Mouse (Mus musculus): ENCODE data around the gene Pkdrej.

Gene Pkdrej

GRCm38 (mm10) chr15:85809091-85809490 lies 12.4 kb downstream of the Pkdrej start:
- DNase-seq: no peak

- no peak for DNase-seq
These were observed 13.1 kb downstream of the Pkdrej start for GRCm38 (mm10) chr15:85808434-85808833.

- DNase-seq: no peak
These were observed 13.5 kb downstream of the Pkdrej start for GRCm38 (mm10) chr15:85808031-85808430.

- DNase-seq: no peak
These were observed 14.1 kb downstream of the Pkdrej start for GRCm38 (mm10) chr15:85807404-85807803.

GRCm38 (mm10) chr15:85806886-85807285 lies 14.6 kb downstream of the Pkdrej start:
- DNase-seq: no peak

- no peak for DNase-seq
These were observed 18.6 kb downstream of the Pkdrej start for GRCm38 (mm10) chr15:85802931-85803330.

GRCm38 (mm10) chr15:85798676-85799075 lies 22.9 kb downstream of the Pkdrej start:
- no peak for DNase-seq

- no peak for DNase-seq
These were observed 26.0 kb downstream of the Pkdrej start for GRCm38 (mm10) chr15:85795516-85795915.

- DNase-seq: peak; percentile 43 to 70
These were observed 28.7 kb downstream of the Pkdrej start for GRCm38 (mm10) chr15:85792819-85793218.

- peak; percentile 13 to 49 for DNase-seq
These were observed 30.1 kb downstream of the Pkdrej start for GRCm38 (mm10) chr15:85791449-85791848.

- peak in 1 of 2 experiments; percentile 27 for DNase-seq
These were observed 32.9 kb downstream of the Pkdrej start for GRCm38 (mm10) chr15:85788633-85789032.

GRCm38 (mm10) chr15:85788051-85788450 lies 33.5 kb downstream of the Pkdrej start:
- peak in 1 of 2 experiments; percentile 9 for DNase-seq

GRCm38 (mm10) chr15:85787482-85787881 lies 34.1 kb downstream of the Pkdrej start:
- peak in 1 of 2 experiments; percentile 10 for DNase-seq

GRCm38 (mm10) chr15:85786711-85787110 lies 34.8 kb downstream of the Pkdrej start:
- peak in 1 of 2 experiments; percentile 12 for DNase-seq

GRCm38 (mm10) chr15:85784341-85784740 lies 37.2 kb downstream of the Pkdrej start:
- no peak for DNase-seq

- peak in 1 of 2 experiments; percentile 13 for DNase-seq
These were observed 38.4 kb downstream of the Pkdrej start for GRCm38 (mm10) chr15:85783146-85783545.

- peak in 1 of 2 experiments; percentile 11 for DNase-seq
These were observed 42.6 kb downstream of the Pkdrej start for GRCm38 (mm10) chr15:85778891-85779290.

- peak in 1 of 2 experiments; percentile 18 for DNase-seq
These were observed 44.8 kb downstream of the Pkdrej start for GRCm38 (mm10) chr15:85776771-85777170.

- peak in 1 of 2 experiments; percentile 3 for DNase-seq
These were observed 45.3 kb downstream of the Pkdrej start for GRCm38 (mm10) chr15:85776241-85776640.

GRCm38 (mm10) chr15:85775001-85775400 lies 46.5 kb downstream of the Pkdrej start:
- DNase-seq: no peak

- DNase-seq: peak in 1 of 2 experiments; percentile 10
These were observed 47.1 kb downstream of the Pkdrej start for GRCm38 (mm10) chr15:85774419-85774818.

- no peak for DNase-seq
These were observed 49.3 kb downstream of the Pkdrej start for GRCm38 (mm10) chr15:85772146-85772740.

GRCm38 (mm10) chr15:85771306-85772121 lies 50.0 kb downstream of the Pkdrej start:
- no peak for DNase-seq

GRCm38 (mm10) chr15:85768991-85769390 lies 52.5 kb downstream of the Pkdrej start:
- no peak for DNase-seq
